Mouse (Mus musculus): ENCODE data around the gene Gcg. TPM values are rescaled to one million over a fixed set of nuclear protein-coding genes. Genes with fewer than 3 reads are reported as not detected.

Gene Gcg
- not detected in 2 replicates for polyA plus RNA-seq (2015; fragmentation: Nextera tagmentation; extraction: Ambion mirVana)

GRCm38 (mm10) chr2:62483550-62483949 lies at the start of gene Gcg:
Gcg (minus strand) TSS chr2:62483650.
- Histone ChIP-seq H3K27ac (no peak within 1 kb of the TSS), H3K4me3 (no peak within 1 kb of the TSS), H3K4me1 (no peaks in the 10 kb centered on the region), H3K9ac (no peak within 1 kb of the TSS), H3K4me2 (no peak within 1 kb of the TSS), H3K36me3 (no peaks in the 10 kb centered on the region), H3K27me3 (no peaks in the 10 kb centered on the region), H3K9me3 (no peaks in the 10 kb centered on the region)
- no peak for ATAC-seq (ENCODE audit: insufficient number of reproducible peaks, low FRiP score, low TSS enrichment, low read depth)
- 90% methylated on average over 9 of the region's 9 CpGs for WGBS

- Histone ChIP-seq H3K4me1 (no peaks in the 10 kb centered on the region), H3K4me2 (no peak overlapping the region), H3K9me3 (no peaks in the 10 kb centered on the region), H3K4me3 (no peak overlapping the region), H3K36me3 (no peaks in the 10 kb centered on the region), H3K27me3 (no peaks in the 10 kb centered on the region), H3K27ac (no peak overlapping the region), H3K9ac (no peak overlapping the region)
- ATAC-seq (ENCODE audit: insufficient number of reproducible peaks, low FRiP score, low TSS enrichment, low read depth) = no peak
- WGBS = 46% methylated on average over 1 of the region's 1 CpGs
Measured at GRCm38 (mm10) chr2:62531065-62531464, 47.6 kb upstream of the Gcg start.

GRCm38 (mm10) chr2:62526399-62526798 lies 42.9 kb upstream of the Gcg start:
- Histone ChIP-seq H3K9me3 (no peaks in the 10 kb centered on the region), H3K4me3 (no peak overlapping the region), H3K4me1 (no peaks in the 10 kb centered on the region), H3K36me3 (no peaks in the 10 kb centered on the region), H3K27me3 (no peaks in the 10 kb centered on the region), H3K9ac (no peak overlapping the region), H3K4me2 (no peak overlapping the region), H3K27ac (no peak overlapping the region)
- 64% methylated on average over 9 of the region's 9 CpGs for WGBS
- no peak for ATAC-seq (ENCODE audit: insufficient number of reproducible peaks, low FRiP score, low TSS enrichment, low read depth)

- Histone ChIP-seq H3K4me2 (no peak overlapping the region), H3K9me3 (no peaks in the 10 kb centered on the region), H3K4me1 (no peaks in the 10 kb centered on the region), H3K4me3 (no peak overlapping the region), H3K36me3 (no peaks in the 10 kb centered on the region), H3K27me3 (no peaks in the 10 kb centered on the region), H3K9ac (no peak overlapping the region), H3K27ac (no peak overlapping the region)
- WGBS = 90% methylated on average over 2 of the region's 2 CpGs
- ATAC-seq (ENCODE audit: insufficient number of reproducible peaks, low FRiP score, low TSS enrichment, low read depth) = no peak
Measured at GRCm38 (mm10) chr2:62517790-62518189, 34.3 kb upstream of the Gcg start.

GRCm38 (mm10) chr2:62514477-62514876 lies 31.0 kb upstream of the Gcg start:
- WGBS = 76% methylated on average over 6 of the region's 6 CpGs
- H3K9ac ChIP-seq = no peak overlapping the region
- no peak overlapping the region for H3K4me2 ChIP-seq
- no peak overlapping the region for H3K27ac ChIP-seq
- H3K9me3 ChIP-seq = no peaks in the 10 kb centered on the region
- H3K4me1 ChIP-seq = no peaks in the 10 kb centered on the region
- H3K36me3 ChIP-seq = no peaks in the 10 kb centered on the region
- no peak overlapping the region for H3K4me3 ChIP-seq
- no peaks in the 10 kb centered on the region for H3K27me3 ChIP-seq
- no peak for ATAC-seq (ENCODE audit: insufficient number of reproducible peaks, low FRiP score, low TSS enrichment, low read depth)

- ATAC-seq (ENCODE audit: insufficient number of reproducible peaks, low FRiP score, low TSS enrichment, low read depth) = no peak
- 81% methylated on average over 15 of the region's 15 CpGs for WGBS
Measured at GRCm38 (mm10) chr2:62513477-62513876, 30.0 kb upstream of the Gcg start.

GRCm38 (mm10) chr2:62507130-62507529 lies 23.7 kb upstream of the Gcg start:
- no peaks in the 10 kb centered on the region for H3K4me1 ChIP-seq
- no peak overlapping the region for H3K4me2 ChIP-seq
- 78% methylated on average over 5 of the region's 5 CpGs for WGBS
- ATAC-seq (ENCODE audit: insufficient number of reproducible peaks, low FRiP score, low TSS enrichment, low read depth) = no peak
- H3K36me3 ChIP-seq = no peaks in the 10 kb centered on the region
- no peaks in the 10 kb centered on the region for H3K9me3 ChIP-seq
- no peaks in the 10 kb centered on the region for H3K27me3 ChIP-seq
- H3K9ac ChIP-seq = no peak overlapping the region
- no peak overlapping the region for H3K27ac ChIP-seq
- no peak overlapping the region for H3K4me3 ChIP-seq

More at GRCm38 (mm10) chr2:62513477-62513876, 30.0 kb upstream of the Gcg start:
- no peaks in the 10 kb centered on the region for H3K9me3 ChIP-seq
- no peaks in the 10 kb centered on the region for H3K36me3 ChIP-seq
- H3K4me1 ChIP-seq = no peaks in the 10 kb centered on the region
- no peak overlapping the region for H3K27ac ChIP-seq
- H3K4me2 ChIP-seq = no peak overlapping the region
- H3K27me3 ChIP-seq = no peaks in the 10 kb centered on the region
- no peak overlapping the region for H3K9ac ChIP-seq
- H3K4me3 ChIP-seq = no peak overlapping the region

- H3K9ac ChIP-seq = no peak overlapping the region
- 63% methylated on average over 2 of the region's 2 CpGs for WGBS
- H3K4me1 ChIP-seq = no peaks in the 10 kb centered on the region
Measured at GRCm38 (mm10) chr2:62506441-62506840, 23.0 kb upstream of the Gcg start.

GRCm38 (mm10) chr2:62504269-62504796 lies 20.9 kb upstream of the Gcg start:
- Histone ChIP-seq H3K4me2 (no peak overlapping the region), H3K4me3 (no peak overlapping the region), H3K4me1 (no peaks in the 10 kb centered on the region), H3K9ac (no peak overlapping the region), H3K27me3 (no peaks in the 10 kb centered on the region), H3K9me3 (no peaks in the 10 kb centered on the region), H3K27ac (no peak overlapping the region; the same call in 1 of the 2 replicates), H3K36me3 (no peaks in the 10 kb centered on the region)
- 29% methylated on average over 4 of the region's 4 CpGs for WGBS
- peak; percentile 40; the same call in 1 of the 2 replicates for ATAC-seq (ENCODE audit: insufficient number of reproducible peaks, low FRiP score, low TSS enrichment, low read depth)

More at GRCm38 (mm10) chr2:62506441-62506840, 23.0 kb upstream of the Gcg start:
- Histone ChIP-seq H3K36me3 (no peaks in the 10 kb centered on the region), H3K27me3 (no peaks in the 10 kb centered on the region), H3K27ac (no peak overlapping the region), H3K4me3 (no peak overlapping the region), H3K4me2 (no peak overlapping the region), H3K9me3 (no peaks in the 10 kb centered on the region)
- ATAC-seq (ENCODE audit: insufficient number of reproducible peaks, low FRiP score, low TSS enrichment, low read depth) = no peak

GRCm38 (mm10) chr2:62503326-62503725 lies 19.9 kb upstream of the Gcg start:
- Histone ChIP-seq H3K27ac (peak overlapping the region; percentile 27; the same call in 1 of the 2 replicates), H3K9ac (no peak overlapping the region), H3K4me3 (no peak overlapping the region), H3K9me3 (no peaks in the 10 kb centered on the region), H3K36me3 (no peaks in the 10 kb centered on the region), H3K4me2 (no peak overlapping the region), H3K27me3 (no peaks in the 10 kb centered on the region), H3K4me1 (no peaks in the 10 kb centered on the region)
- WGBS = 60% methylated on average over 5 of the region's 5 CpGs
- no peak for ATAC-seq (ENCODE audit: insufficient number of reproducible peaks, low FRiP score, low TSS enrichment, low read depth)

- Histone ChIP-seq H3K27me3 (no peaks in the 10 kb centered on the region), H3K9ac (no peak overlapping the region), H3K4me3 (no peak overlapping the region), H3K4me1 (no peaks in the 10 kb centered on the region), H3K9me3 (no peaks in the 10 kb centered on the region), H3K27ac (no peak overlapping the region), H3K36me3 (no peaks in the 10 kb centered on the region), H3K4me2 (no peak overlapping the region)
- ATAC-seq (ENCODE audit: insufficient number of reproducible peaks, low FRiP score, low TSS enrichment, low read depth) = no peak
- 86% methylated on average over 4 of the region's 4 CpGs for WGBS
Measured at GRCm38 (mm10) chr2:62502516-62502915, 19.1 kb upstream of the Gcg start.

GRCm38 (mm10) chr2:62498821-62499220 lies 15.4 kb upstream of the Gcg start:
- Histone ChIP-seq H3K27ac (no peak overlapping the region), H3K4me3 (no peak overlapping the region), H3K27me3 (no peaks in the 10 kb centered on the region), H3K4me1 (no peaks in the 10 kb centered on the region), H3K36me3 (no peaks in the 10 kb centered on the region), H3K9me3 (no peaks in the 10 kb centered on the region), H3K4me2 (no peak overlapping the region), H3K9ac (no peak overlapping the region)
- no peak for ATAC-seq (ENCODE audit: insufficient number of reproducible peaks, low FRiP score, low TSS enrichment, low read depth)
- 85% methylated on average over 5 of the region's 5 CpGs for WGBS

GRCm38 (mm10) chr2:62498086-62498485 lies 14.6 kb upstream of the Gcg start:
- H3K36me3 ChIP-seq = no peaks in the 10 kb centered on the region
- no peak overlapping the region for H3K9ac ChIP-seq
- WGBS = 75% methylated on average over 4 of the region's 4 CpGs
- no peaks in the 10 kb centered on the region for H3K27me3 ChIP-seq
- H3K27ac ChIP-seq = no peak overlapping the region
- H3K9me3 ChIP-seq = no peaks in the 10 kb centered on the region
- ATAC-seq (ENCODE audit: insufficient number of reproducible peaks, low FRiP score, low TSS enrichment, low read depth) = no peak
- H3K4me1 ChIP-seq = no peaks in the 10 kb centered on the region
- H3K4me3 ChIP-seq = no peak overlapping the region
- no peak overlapping the region for H3K4me2 ChIP-seq
